Mouse (Mus musculus) heart, postnatal 14 days (tissue): ENCODE measurements around the gene Fgd3. TPM values are rescaled to one million over a fixed set of nuclear protein-coding genes. Genes with fewer than 3 reads are reported as not detected.

Experiments
- DNase-seq, 2 experiments: peaks; one replicate each; pipeline ENCODE4 v3.0.0; 2021 to 2022
- intact Hi-C: fragments of 180-260 bp; cut with DNase I; formaldehyde crosslinking; loops from one replicate; pipeline ENCODE4 v1.15.1; 2025
- total RNA-seq, 2 experiments: library from RNA; stranded (reverse); gene quantifications; 2 replicates each; pipeline ENCODE4 v1.2.3; 2021

Fgd3 gene
- total RNA-seq, 2 experiments from 2014 or later, result 0.79 to 1.5 TPM

DNA sequence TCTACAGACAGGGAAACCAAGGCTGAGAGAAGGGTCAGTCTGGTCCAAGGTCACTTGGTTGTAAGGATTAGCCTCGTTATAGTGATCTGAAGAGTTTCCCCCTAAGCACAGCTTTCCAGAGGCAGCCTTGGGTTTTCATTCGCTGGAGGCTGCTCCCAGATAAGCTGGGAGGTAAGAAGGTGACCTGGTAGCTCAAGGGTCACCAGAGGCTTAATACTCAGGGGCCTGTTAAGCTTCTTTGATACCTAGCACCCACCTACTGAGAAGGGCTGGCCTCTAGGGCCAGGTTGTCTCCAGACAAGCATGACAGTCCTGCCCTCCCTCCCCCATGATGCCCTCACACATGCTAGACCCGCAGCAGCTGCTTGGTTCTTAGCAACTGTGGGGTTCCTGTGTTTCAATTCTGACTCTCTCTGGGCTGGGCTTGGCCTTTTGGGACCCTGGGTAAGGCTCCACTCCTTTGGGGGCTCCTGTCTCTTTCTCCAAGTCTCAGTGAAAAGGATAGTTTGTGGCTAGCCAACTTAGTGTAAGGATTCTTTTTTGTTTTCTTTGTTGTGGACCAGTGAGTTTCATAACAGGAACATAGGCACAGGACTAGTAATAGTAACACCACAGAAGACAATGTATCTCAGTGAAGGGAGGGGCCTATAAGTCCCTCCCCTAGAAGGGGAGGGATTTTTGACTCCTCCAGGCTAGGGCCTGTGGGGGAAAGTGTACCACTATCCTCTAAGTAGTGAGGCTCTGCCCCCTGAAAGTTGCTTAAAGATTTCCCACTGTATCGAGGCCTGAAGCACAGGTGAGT lies 69.2 kb downstream of the Fgd3 start:
- no peak for DNase-seq
- intact Hi-C loops, result no loop called here

GRCm38 (mm10) chr13:49249634-49250033 lies 70.5 kb downstream of the Fgd3 start:
- no peak for DNase-seq
- intact Hi-C loops, result no loop called here

- intact Hi-C loops, result no loop called here
- DNase-seq, result no peak
These were observed 71.2 kb downstream of the Fgd3 start for GRCm38 (mm10) chr13:49248923-49249322.

DNA sequence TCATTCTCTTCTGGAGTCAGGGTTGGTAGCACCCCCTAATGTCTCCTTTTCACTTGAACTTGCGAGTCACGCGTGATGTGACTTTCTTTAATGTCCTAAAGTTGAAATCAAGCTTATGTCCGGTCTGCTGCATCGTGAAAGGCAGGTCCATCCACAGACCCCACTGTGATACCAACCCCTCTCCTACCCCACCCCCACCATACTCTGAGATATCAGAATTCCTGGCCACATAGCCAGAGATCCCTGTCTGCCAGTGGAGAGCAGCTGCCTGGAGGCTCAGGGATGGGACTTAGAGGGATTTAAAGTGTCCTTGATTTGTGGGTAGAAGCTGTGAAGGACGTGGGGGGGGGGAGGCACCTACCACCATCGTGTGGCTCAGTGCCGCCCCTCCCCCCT lies 71.6 kb downstream of the Fgd3 start, which contains the start of gene Susd3:
Gene Susd3, minus strand, starts transcription at position 240 of the 396 bp plus-strand sequence.
- intact Hi-C loops, result no loop called here
- no peak for DNase-seq

GRCm38 (mm10) chr13:49247740-49248466 lies 72.2 kb downstream of the Fgd3 start:
- DNase-seq, result peak in 1 of 2 experiments; percentile 22
- intact Hi-C loops, result no loop called here

- intact Hi-C loops, result no loop called here
- DNase-seq, result no peak
These were observed 72.8 kb downstream of the Fgd3 start for GRCm38 (mm10) chr13:49247232-49247739.

GRCm38 (mm10) chr13:49246626-49247025 lies 73.5 kb downstream of the Fgd3 start:
- intact Hi-C loops, result no loop called here

DNA sequence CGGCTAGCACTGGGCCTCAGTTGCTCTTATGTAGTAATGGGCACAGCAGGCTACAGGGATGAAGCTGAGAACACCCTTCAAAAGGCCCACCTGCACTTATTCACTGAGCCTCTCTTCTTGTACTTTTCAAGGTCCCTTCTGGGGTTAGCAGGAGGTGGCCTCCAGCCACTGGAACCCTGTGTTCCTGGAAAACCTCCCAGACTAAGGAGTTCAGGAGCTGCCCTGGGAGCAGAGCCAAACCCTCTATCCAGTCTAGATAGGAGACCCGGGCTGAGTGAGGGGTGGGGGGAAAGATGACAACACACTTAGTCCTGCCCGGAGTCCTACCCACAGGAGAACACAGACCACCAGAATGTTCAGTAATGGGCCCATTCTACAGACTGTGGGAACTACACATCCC lies 74.1 kb downstream of the Fgd3 start:
- intact Hi-C loops, result no loop called here
- DNase-seq, result peak in 1 of 2 experiments; percentile 31

More at GRCm38 (mm10) chr13:49246626-49247025, 73.5 kb downstream of the Fgd3 start:
- DNase-seq, result no peak

DNA sequence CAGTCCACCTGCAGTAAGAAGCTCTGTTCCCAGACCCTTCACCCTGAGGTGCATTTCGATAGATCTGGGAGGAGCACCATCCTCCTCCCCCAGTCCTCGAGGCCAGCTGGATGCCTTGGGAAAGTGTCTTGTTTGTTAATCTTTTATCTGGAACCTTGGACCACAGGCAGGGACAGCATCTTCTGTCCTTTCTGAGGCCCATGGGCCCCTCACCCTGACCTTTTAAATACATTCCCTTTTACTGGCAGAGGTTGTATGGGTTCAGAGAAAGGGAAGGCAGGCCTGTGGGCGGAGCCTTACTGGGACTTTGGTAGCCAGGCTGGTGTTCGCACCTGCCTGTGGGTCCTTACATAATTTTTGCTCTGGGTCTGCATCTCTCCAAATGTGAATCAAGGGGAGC lies 74.9 kb downstream of the Fgd3 start:
- intact Hi-C loops, result no loop called here
- DNase-seq, result no peak

DNA sequence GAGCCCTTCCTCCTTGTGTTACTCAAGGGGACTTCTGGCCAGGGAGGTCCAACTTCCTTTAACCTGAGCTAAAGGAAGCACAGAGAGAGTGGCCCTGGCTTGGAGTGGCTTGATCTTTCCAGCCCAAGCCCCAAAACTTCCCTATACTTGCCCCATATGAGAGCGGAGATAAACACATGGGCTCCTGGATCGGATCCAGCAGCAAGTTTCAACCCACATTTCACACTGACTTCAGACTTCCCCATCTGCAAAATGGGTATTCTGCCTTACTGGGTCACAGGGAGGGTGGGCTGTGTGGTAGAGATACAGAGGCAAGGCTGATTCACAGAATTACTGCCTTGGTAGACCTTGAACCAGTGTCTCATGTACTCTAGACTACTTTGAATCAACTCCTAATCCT lies 76.6 kb downstream of the Fgd3 start:
- DNase-seq, result no peak
- intact Hi-C loops, result no loop called here

DNA sequence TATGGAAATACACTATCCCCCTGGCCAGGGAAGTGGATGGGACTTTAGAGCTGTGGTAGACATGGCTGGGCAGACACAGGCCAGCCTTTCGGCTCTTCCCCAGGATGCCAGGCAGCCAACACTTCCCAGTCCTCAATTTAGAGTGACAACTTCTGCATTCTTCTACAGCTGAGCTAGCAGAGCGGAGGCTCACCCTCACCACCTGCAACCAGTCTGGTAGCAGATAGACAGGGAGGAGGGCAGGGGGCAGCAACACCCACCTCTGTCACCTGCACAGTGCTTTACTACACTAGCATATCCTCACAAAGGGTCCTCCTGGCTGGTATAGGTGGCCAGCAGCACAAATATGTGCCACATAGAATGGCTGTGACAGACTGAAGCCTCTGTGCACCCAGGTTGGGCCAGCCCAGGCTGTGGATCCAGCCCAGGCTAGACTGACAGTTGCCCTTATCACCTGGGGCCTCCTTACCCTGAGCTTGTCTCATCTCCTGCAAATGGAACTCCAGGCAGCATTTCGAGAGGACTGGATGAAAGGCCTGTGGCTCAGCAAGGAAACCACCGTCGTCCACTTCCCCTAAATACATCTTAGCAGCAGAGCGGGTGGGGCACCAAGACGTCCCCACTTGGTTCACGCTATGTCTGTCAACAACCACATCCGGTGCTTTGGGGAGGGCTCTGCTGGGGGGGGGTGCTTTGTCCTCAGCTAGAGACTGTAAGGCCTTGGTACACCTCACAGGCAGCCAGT lies 77.6 kb downstream of the Fgd3 start:
- intact Hi-C loops, result no loop called here
- DNase-seq, result peak in 1 of 2 experiments; percentile 28

- intact Hi-C loops, result no loop called here
- DNase-seq, result no peak
These were observed 81.4 kb downstream of the Fgd3 start for GRCm38 (mm10) chr13:49238737-49239136.

DNA sequence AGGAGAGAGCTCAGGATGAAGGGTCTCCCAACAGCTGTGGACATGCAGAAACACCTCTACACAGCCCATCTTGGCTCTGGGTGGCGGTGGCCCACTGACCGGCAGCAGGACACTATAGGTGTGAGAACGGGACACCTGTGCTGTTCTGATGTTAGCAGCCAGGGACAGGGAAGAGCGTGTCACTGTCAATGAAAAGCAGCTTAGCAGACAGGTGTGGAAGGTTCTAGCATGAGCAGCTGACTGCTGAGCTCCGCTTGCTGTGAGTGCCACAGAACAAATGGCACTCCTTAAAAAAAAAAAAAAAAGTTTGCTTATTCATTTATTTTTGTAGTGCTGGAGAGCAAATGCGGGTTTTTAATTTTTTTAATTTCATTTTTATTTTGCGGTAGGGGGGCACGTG lies 82.5 kb downstream of the Fgd3 start:
- intact Hi-C loops, result no loop called here
- DNase-seq, result no peak

DNA sequence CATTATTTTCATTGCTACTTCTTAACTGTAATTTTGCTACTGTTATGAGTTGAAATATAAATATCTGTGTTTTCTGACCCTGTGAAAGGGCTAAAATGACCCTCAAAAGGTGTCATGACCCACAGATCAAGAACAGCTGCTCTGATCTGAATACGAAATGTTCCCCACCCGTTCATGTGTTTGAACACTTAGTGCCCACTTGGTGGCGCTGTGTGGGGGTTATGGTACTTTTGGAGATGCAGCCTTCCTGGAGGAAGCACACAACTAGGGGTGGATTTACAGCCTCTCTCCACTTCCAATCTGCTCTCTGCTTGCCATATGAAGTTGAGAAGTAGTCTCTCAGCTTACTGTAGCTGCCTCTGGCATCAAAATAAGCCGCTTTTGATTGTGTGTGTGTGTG lies 85.4 kb downstream of the Fgd3 start:
- intact Hi-C loops, result no loop called here
- no peak for DNase-seq

DNA sequence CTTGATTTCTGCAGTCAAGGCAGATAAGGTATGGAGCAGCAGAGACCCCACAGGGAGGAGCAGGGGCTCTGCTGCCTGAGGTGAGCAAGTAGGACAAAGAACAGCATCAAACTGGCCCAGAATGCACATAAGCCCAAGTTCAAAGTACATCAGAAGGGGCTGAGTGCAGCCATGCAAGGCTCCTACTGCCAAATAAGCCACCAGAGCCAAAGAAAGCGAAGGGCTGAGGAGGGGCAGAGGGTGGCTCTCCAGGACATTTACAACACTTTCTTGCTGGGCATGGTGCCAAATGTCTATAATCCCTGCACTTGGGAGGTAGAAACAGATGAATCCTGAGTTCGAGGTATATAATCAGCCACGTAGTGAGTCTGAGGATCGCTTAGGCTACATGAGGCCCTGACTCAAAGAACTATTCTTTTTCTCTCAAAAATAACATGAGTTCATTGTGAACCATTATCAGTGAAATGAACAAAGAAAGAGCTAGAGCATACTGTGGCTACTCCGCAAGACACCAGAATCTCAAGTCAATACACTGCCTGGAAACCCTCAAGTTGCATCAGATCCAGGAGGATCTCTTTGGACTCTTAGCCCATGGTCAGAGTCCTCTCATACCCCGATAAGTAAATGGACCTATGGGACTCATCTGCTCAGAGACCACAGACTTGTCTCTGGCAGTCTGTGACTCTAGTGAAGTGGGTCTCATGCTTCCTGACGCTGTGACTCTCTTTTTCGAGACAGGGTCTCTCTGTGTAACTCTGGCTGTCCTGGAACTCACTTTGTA lies 86.1 kb downstream of the Fgd3 start:
- intact Hi-C loops, result no loop called here
- no peak for DNase-seq

DNA sequence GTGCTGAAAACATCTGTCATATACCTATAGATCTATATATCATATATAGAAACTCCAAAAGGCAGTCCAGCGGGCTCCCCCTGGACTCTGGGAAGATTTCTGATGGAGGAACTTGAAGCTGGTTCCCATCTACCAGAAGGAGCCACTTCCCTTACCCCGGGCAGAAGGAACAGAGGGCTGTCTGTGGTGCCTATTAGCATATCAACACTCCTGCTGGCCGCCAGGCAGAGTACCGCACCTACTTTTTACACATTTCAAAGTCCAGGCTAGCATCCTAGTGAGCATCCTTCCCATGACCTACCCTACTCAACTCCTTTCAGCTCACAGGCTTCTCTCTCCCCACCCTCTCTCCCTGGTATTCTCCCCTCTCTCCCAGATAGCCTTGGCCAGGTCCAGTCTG lies 94.5 kb downstream of the Fgd3 start:
- DNase-seq, result no peak
- intact Hi-C loops, result no loop called here

DNA sequence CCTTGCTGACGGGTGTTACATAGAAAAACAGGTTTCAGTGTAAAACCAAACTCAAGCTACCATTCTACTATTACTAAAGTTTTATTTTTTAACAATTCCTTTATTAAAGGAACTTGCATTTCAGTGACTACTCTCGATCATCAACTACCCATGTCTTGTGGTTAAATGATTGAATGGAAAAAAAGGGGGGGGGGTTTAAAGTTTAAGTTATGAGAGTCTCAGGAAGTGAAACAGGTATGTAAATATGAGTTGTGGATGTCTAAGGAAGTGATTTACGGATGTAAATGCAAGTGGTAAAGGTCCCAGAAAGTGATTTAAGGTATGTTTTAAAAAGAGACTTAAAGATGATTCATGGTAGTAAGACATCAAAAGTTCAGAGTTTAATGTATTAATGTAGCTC lies 95.0 kb downstream of the Fgd3 start:
- DNase-seq, result no peak
- intact Hi-C loops, result no loop called here

GRCm38 (mm10) chr13:49224729-49225128 lies 95.4 kb downstream of the Fgd3 start:
- intact Hi-C loops, result no loop called here
- DNase-seq, result no peak

GRCm38 (mm10) chr13:49224314-49224713 lies 95.8 kb downstream of the Fgd3 start:
- no peak for DNase-seq
- intact Hi-C loops, result no loop called here

- intact Hi-C loops, result no loop called here
- DNase-seq, result no peak
These were observed 99.2 kb downstream of the Fgd3 start for GRCm38 (mm10) chr13:49220912-49221311.
